Mouse (Mus musculus): Measurements from ENCODE around the gene 4930519P11Rik. TPM values are rescaled to one million over a fixed set of nuclear protein-coding genes. Genes with fewer than 3 reads are reported as not detected.

The 4930519P11Rik gene
- polyA plus RNA-seq, 1 experiment from 2014 or later = not detected

- H3K27ac ChIP-seq (ENCODE audit: low read length) = no peak overlapping the region
- H3K9me3 ChIP-seq (replicated peaks; ENCODE audit: control insufficient read depth, low read length) = peaks cover 3% of the 10 kb centered on the region; the same call in 1 of the 2 replicates
- H3K27me3 ChIP-seq (ENCODE audit: control insufficient read depth, insufficient read depth, low read length) = no peaks in the 10 kb centered on the region
- no peak overlapping the region for H3K4me3 ChIP-seq (ENCODE audit: low read length)
- 89% methylated on average over 3 of the region's 3 CpGs for WGBS
- no peaks in the 10 kb centered on the region for H3K36me3 ChIP-seq (ENCODE audit: control insufficient read depth, insufficient read depth)
- no peak overlapping the region for H3K4me2 ChIP-seq (ENCODE audit: low read depth, low read length)
- no peaks in the 10 kb centered on the region for H3K4me1 ChIP-seq (ENCODE audit: control insufficient read depth, insufficient read depth, low read length)
- ATAC-seq (replicated peaks; ENCODE audit: extremely low read depth, insufficient read depth, low FRiP score) = no peak
- no peak overlapping the region for H3K9ac ChIP-seq (ENCODE audit: low read length)
Measured at GRCm38 (mm10) chr2:154597399-154597798, 15.8 kb downstream of the 4930519P11Rik start.

GRCm38 (mm10) chr2:154595775-154596174 lies 17.5 kb downstream of the 4930519P11Rik start:
- Histone ChIP-seq H3K27me3 (ENCODE audit: control insufficient read depth, insufficient read depth, low read length) (no peaks in the 10 kb centered on the region), H3K4me2 (ENCODE audit: low read depth, low read length) (no peak overlapping the region), H3K4me1 (ENCODE audit: control insufficient read depth, insufficient read depth, low read length) (no peaks in the 10 kb centered on the region), H3K9ac (ENCODE audit: low read length) (no peak overlapping the region), H3K27ac (ENCODE audit: low read length) (no peak overlapping the region), H3K9me3 (replicated peaks; ENCODE audit: control insufficient read depth, low read length) (peaks cover 3% of the 10 kb centered on the region; the same call in 1 of the 2 replicates), H3K36me3 (ENCODE audit: control insufficient read depth, insufficient read depth) (no peaks in the 10 kb centered on the region), H3K4me3 (ENCODE audit: low read length) (no peak overlapping the region)
- ATAC-seq (replicated peaks; ENCODE audit: extremely low read depth, insufficient read depth, low FRiP score) = no peak
- WGBS = 69% methylated on average over 5 of the region's 5 CpGs

DNA sequence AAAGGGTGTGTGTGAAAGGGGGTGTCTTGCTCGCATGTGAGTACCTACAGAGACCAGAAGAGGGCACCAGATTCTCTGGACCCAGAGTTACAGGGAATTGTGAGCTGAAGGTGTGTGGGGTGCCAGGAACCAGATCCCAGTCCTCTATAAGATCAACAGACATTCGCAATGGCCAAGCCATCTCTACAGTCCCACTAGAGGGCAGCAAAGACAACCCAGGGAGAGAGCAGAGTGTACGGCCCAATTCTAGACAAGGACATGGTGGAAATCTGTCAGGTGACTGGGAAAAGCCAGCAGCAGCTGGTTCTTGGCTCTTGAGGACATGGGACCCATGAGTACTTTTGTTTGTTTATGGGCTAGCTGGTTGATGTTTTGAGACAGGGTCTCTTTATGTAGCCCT lies 20.2 kb downstream of the 4930519P11Rik start:
- no peaks in the 10 kb centered on the region for H3K4me1 ChIP-seq (ENCODE audit: control insufficient read depth, insufficient read depth, low read length)
- peaks cover 3% of the 10 kb centered on the region; the same call in 1 of the 2 replicates for H3K9me3 ChIP-seq (replicated peaks; ENCODE audit: control insufficient read depth, low read length)
- H3K36me3 ChIP-seq (ENCODE audit: control insufficient read depth, insufficient read depth) = no peaks in the 10 kb centered on the region
- no peaks in the 10 kb centered on the region for H3K27me3 ChIP-seq (ENCODE audit: control insufficient read depth, insufficient read depth, low read length)
- H3K9ac ChIP-seq (ENCODE audit: low read length) = no peak overlapping the region
- H3K4me3 ChIP-seq (ENCODE audit: low read length) = no peak overlapping the region
- WGBS = 64% methylated on average over 3 of the region's 3 CpGs
- no peak; the same call in 1 of the 2 replicates for ATAC-seq (replicated peaks; ENCODE audit: extremely low read depth, insufficient read depth, low FRiP score)
- no peak overlapping the region for H3K4me2 ChIP-seq (ENCODE audit: low read depth, low read length)
- no peak overlapping the region for H3K27ac ChIP-seq (ENCODE audit: low read length)

DNA sequence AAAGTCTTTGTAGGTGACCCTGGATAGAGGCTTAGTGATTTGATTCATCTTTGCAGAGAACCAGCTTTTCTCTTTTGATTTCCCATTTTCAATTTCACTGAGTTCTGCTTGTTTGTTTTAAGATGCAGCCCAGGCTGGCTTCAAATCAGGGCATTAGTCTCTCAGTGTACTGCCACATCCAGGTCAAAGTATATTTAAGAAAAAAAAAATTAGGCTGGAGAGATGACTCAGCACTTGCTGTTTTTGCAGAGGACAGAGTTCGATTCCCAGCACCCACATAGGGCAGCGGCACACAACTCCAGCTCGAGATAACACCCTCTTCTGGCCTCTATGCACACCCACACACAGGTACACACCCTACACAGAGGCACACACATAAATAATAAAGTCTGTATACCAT lies 22.0 kb downstream of the 4930519P11Rik start:
- no peak overlapping the region for H3K4me3 ChIP-seq (ENCODE audit: low read length)
- no peak for ATAC-seq (replicated peaks; ENCODE audit: extremely low read depth, insufficient read depth, low FRiP score)
- WGBS = 84% methylated on average over 3 of the region's 3 CpGs
- no peaks in the 10 kb centered on the region for H3K4me1 ChIP-seq (ENCODE audit: control insufficient read depth, insufficient read depth, low read length)
- peaks cover 3% of the 10 kb centered on the region; the same call in 1 of the 2 replicates for H3K9me3 ChIP-seq (replicated peaks; ENCODE audit: control insufficient read depth, low read length)
- no peak overlapping the region for H3K9ac ChIP-seq (ENCODE audit: low read length)
- no peak overlapping the region for H3K27ac ChIP-seq (ENCODE audit: low read length)
- no peaks in the 10 kb centered on the region for H3K27me3 ChIP-seq (ENCODE audit: control insufficient read depth, insufficient read depth, low read length)
- peaks cover 8% of the 10 kb centered on the region for H3K36me3 ChIP-seq (ENCODE audit: control insufficient read depth, insufficient read depth)
- H3K4me2 ChIP-seq (ENCODE audit: low read depth, low read length) = no peak overlapping the region

DNA sequence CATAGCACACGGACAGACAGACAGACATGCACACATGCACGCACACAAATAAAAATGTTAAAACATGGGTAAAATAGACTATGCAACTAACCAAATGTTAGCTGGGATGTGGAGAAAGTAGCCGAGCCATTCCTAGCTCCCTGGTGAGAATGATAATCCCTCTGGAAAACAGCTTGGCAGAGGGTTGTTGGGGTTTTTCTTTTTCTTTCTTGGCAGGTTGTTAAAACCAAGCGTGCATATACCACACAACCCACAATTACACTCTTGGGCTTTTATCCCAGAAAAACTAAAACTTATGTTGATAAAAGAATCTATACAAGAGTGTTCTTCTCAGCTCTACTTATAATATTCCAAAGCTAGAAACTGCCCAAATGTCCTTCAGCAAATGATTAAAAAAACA lies 24.2 kb downstream of the 4930519P11Rik start:
- H3K9ac ChIP-seq (ENCODE audit: low read length) = no peak overlapping the region
- no peak for ATAC-seq (replicated peaks; ENCODE audit: extremely low read depth, insufficient read depth, low FRiP score)
- peaks cover 3% of the 10 kb centered on the region; the same call in 1 of the 2 replicates for H3K9me3 ChIP-seq (replicated peaks; ENCODE audit: control insufficient read depth, low read length)
- H3K4me3 ChIP-seq (ENCODE audit: low read length) = no peak overlapping the region
- H3K4me2 ChIP-seq (ENCODE audit: low read depth, low read length) = no peak overlapping the region
- H3K36me3 ChIP-seq (ENCODE audit: control insufficient read depth, insufficient read depth) = peaks cover 8% of the 10 kb centered on the region
- no peaks in the 10 kb centered on the region for H3K27me3 ChIP-seq (ENCODE audit: control insufficient read depth, insufficient read depth, low read length)
- peaks cover 10% of the 10 kb centered on the region for H3K4me1 ChIP-seq (ENCODE audit: control insufficient read depth, insufficient read depth, low read length)
- 77% methylated on average over 4 of the region's 4 CpGs for WGBS
- no peak overlapping the region for H3K27ac ChIP-seq (ENCODE audit: low read length)

DNA sequence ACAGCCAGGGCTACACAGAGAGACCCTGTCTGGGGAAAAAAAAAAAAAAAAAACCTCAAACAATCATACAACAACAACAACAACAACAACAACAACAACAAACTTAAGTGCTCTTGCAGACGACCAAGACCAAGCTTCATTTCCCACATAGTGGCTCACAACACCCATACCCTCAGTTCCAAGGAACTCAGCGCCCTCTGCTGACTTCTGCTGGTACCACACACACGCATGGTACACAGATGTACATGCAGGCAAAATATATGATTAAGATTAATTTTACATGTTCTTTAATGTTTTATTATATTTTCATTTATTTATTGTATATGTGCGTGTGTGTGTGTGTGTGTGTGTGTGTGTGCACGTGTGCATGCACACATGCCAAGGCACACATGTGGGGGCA lies 26.8 kb downstream of the 4930519P11Rik start:
- Histone ChIP-seq H3K27me3 (ENCODE audit: control insufficient read depth, insufficient read depth, low read length) (no peaks in the 10 kb centered on the region), H3K4me1 (ENCODE audit: control insufficient read depth, insufficient read depth, low read length) (peaks cover 14% of the 10 kb centered on the region), H3K27ac (ENCODE audit: low read length) (no peak overlapping the region), H3K4me2 (ENCODE audit: low read depth, low read length) (no peak overlapping the region), H3K9me3 (replicated peaks; ENCODE audit: control insufficient read depth, low read length) (no peaks in the 10 kb centered on the region), H3K9ac (ENCODE audit: low read length) (no peak overlapping the region), H3K4me3 (ENCODE audit: low read length) (no peak overlapping the region), H3K36me3 (ENCODE audit: control insufficient read depth, insufficient read depth) (peaks cover 8% of the 10 kb centered on the region)
- ATAC-seq (replicated peaks; ENCODE audit: extremely low read depth, insufficient read depth, low FRiP score) = no peak
- WGBS = 78% methylated on average over 5 of the region's 5 CpGs

GRCm38 (mm10) chr2:154584931-154585601 lies 28.2 kb downstream of the 4930519P11Rik start:
- no peak overlapping the region for H3K9ac ChIP-seq (ENCODE audit: low read length)
- peaks cover 8% of the 10 kb centered on the region for H3K36me3 ChIP-seq (ENCODE audit: control insufficient read depth, insufficient read depth)
- ATAC-seq (replicated peaks; ENCODE audit: extremely low read depth, insufficient read depth, low FRiP score) = no peak
- WGBS = 56% methylated on average over 17 of the region's 17 CpGs
- H3K4me2 ChIP-seq (ENCODE audit: low read depth, low read length) = no peak overlapping the region
- H3K27me3 ChIP-seq (ENCODE audit: control insufficient read depth, insufficient read depth, low read length) = no peaks in the 10 kb centered on the region
- H3K27ac ChIP-seq (ENCODE audit: low read length) = no peak overlapping the region
- no peak overlapping the region for H3K4me3 ChIP-seq (ENCODE audit: low read length)
- peaks cover 14% of the 10 kb centered on the region for H3K4me1 ChIP-seq (ENCODE audit: control insufficient read depth, insufficient read depth, low read length)
- no peaks in the 10 kb centered on the region for H3K9me3 ChIP-seq (replicated peaks; ENCODE audit: control insufficient read depth, low read length)

DNA sequence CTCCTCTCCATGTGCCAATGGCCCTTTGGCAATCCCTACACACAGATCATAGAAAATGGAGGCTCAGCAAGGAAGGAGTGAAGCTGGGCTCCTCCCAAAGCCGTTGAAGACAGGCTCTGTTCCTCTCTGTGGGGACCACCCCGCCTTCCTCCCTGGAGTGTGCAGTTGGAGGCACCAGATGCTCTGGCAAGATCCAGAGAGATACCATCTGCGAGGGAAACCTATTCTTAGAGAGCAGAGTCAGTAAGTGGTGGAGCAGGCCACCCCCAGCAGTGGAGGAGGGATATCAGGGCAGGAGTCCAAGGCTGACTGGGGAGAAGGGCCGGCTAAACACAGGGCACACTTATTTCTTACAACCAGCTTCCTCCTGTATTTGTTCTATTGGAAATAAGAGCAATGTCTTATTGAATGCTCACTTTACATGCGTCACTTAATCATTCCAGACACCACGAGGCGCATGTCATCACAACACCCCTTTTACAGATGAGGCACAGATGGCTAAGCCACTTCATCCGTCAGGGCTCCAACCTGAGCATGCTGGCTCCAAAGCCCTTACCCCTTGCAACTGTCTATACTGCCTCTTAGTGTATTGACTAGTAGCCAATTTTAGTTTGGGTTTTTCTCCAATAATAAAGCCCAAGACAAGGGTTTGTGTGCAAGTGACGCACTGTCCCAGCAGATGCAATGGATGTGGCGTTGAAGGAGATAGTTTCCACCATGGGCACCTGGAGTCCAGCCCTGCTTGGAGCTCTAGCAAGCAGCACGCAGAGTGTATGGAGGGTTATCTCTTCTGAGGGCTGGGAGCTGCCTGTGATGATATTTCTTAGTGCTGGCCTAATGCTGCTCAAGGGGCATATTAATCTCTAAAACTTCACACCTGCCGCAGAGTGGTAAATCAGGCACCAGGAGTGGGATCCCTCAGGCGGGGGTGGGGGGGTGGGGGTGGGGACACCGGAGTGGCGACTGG lies 29.0 kb downstream of the 4930519P11Rik start:
- H3K27ac ChIP-seq (ENCODE audit: low read length) = no peak overlapping the region
- H3K36me3 ChIP-seq (ENCODE audit: control insufficient read depth, insufficient read depth) = peaks cover 8% of the 10 kb centered on the region
- H3K4me3 ChIP-seq (ENCODE audit: low read length) = no peak overlapping the region
- H3K27me3 ChIP-seq (ENCODE audit: control insufficient read depth, insufficient read depth, low read length) = no peaks in the 10 kb centered on the region
- H3K4me2 ChIP-seq (ENCODE audit: low read depth, low read length) = no peak overlapping the region
- WGBS = 39% methylated on average over 15 of the region's 15 CpGs
- H3K9me3 ChIP-seq (replicated peaks; ENCODE audit: control insufficient read depth, low read length) = no peaks in the 10 kb centered on the region
- ATAC-seq (replicated peaks; ENCODE audit: extremely low read depth, insufficient read depth, low FRiP score) = peak; percentile 73; the same call in 1 of the 2 replicates
- H3K9ac ChIP-seq (ENCODE audit: low read length) = no peak overlapping the region
- H3K4me1 ChIP-seq (ENCODE audit: control insufficient read depth, insufficient read depth, low read length) = peaks cover 14% of the 10 kb centered on the region

DNA sequence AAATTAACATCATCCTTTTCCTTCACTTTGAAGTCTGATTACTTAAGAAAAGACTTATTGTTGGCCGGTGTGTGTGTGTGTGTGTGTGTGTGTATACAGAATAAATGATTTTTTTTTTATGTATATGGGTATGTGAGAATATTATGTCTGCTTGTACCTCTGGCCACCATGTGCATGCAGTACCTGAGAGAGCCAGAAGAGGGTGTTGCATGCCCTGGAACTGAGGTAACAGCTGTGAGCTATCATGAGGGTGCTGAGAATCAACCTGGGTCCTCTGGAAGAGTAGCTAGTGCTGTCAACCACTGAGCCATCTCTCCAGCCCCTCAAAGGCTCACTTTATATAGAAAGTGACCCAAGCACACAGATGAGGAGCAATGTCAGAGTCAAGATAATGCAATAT lies 31.8 kb downstream of the 4930519P11Rik start:
- Histone ChIP-seq H3K4me2 (ENCODE audit: low read depth, low read length) (no peak overlapping the region), H3K27ac (ENCODE audit: low read length) (no peak overlapping the region), H3K4me3 (ENCODE audit: low read length) (no peak overlapping the region), H3K4me1 (ENCODE audit: control insufficient read depth, insufficient read depth, low read length) (peaks cover 18% of the 10 kb centered on the region), H3K9me3 (replicated peaks; ENCODE audit: control insufficient read depth, low read length) (no peaks in the 10 kb centered on the region), H3K9ac (ENCODE audit: low read length) (no peak overlapping the region), H3K36me3 (ENCODE audit: control insufficient read depth, insufficient read depth) (no peaks in the 10 kb centered on the region), H3K27me3 (ENCODE audit: control insufficient read depth, insufficient read depth, low read length) (no peaks in the 10 kb centered on the region)
- no peak for ATAC-seq (replicated peaks; ENCODE audit: extremely low read depth, insufficient read depth, low FRiP score)
- WGBS = 81% methylated on average over 1 of the region's 1 CpGs
